Mouse (Mus musculus) cortical plate, adult 2 months (tissue): ENCODE results near the gene Gm21969.

Source experiments
- CTCF ChIP-seq: fragments of 200-500 bp; IDR thresholded peaks from 2 replicates; pipeline ENCODE4 v1.5.1; 2011; ENCODE audit warnings: mild to moderate bottlenecking, control low read depth, low read length; ENCODE audit not compliant: insufficient read depth; ENCODE audit errors: extremely low read depth
- POLR2A ChIP-seq: fragments of 200-500 bp; IDR thresholded peaks from 2 replicates; pipeline ENCODE4 v1.6.1; 2011; ENCODE audit warnings: mild to moderate bottlenecking, low read length, control low read depth; ENCODE audit not compliant: insufficient read depth; ENCODE audit errors: extremely low read depth

DNA sequence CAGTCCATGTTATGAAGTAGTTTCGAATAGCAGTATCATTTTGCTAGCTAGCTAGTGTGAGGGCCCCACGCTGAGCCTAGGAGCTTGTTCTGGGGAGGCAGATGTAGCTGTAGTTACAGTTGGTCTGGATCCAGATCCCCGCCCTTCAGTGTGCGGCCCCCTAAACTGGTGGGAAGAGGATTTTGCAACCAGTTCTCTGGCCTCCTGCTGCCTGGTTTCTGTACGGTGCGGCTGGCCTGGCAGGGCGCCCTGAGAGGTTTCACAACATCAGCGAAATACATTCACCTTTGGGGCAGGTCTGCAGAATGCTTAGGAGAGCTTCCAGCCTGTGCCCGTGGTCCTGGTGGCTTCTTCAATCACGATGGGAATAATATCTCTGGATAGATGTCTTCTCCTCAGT is 21.7 kb downstream of the Gm21969 start:
- TF ChIP-seq CTCF (no peak), POLR2A (no peak)
